Mouse (Mus musculus): Measurements from ENCODE around the gene Bnip2. TPM values are rescaled to one million over a fixed set of nuclear protein-coding genes. Genes with fewer than 3 reads are reported as not detected.
A peak's percentile ranks its signal among the peaks of the same experiment; 100 is the strongest.
"Not testable (repeated sequence)": the region's sequence is repeated elsewhere in the genome, so short reads cannot be mapped to it uniquely, and the experiment has no call there.

The Bnip2 gene
- polyA plus RNA-seq, 2 experiments: 23.8 to 46.6 TPM

GRCm38 (mm10) chr9:70015632-70016031 is 26.4 kb downstream of the Bnip2 start:
- 73% methylated on average over 2 of the region's 2 CpGs for WGBS (ENCODE audit: insufficient replicate concordance)
- Histone ChIP-seq H3K4me3 (ENCODE audit: insufficient read depth in 1 of 2, low read depth in 2 of 2, low read length in 2 of 2) (no peak overlapping the region), H3K4me2 (ENCODE audit: low read depth) (no peak overlapping the region), H3K9ac (replicated peaks) (no peak overlapping the region), H3K27ac (no peak overlapping the region), H3K27me3 (ENCODE audit: control insufficient read depth, insufficient read depth, low read length) (no peaks in the 10 kb centered on the region), H3K9me3 (ENCODE audit: control insufficient read depth, low read length) (no peaks in the 10 kb centered on the region), H3K4me1 (replicated peaks; ENCODE audit: control insufficient read depth in 2 of 2, insufficient read depth in 2 of 2, low read length in 1 of 2) (peaks cover 20 to 22% of the 10 kb centered on the region in 2 experiments), H3K36me3 (replicated peaks; ENCODE audit: control insufficient read depth, insufficient read depth, low read depth) (peaks cover 28% of the 10 kb centered on the region)
- DNase-seq (ENCODE audit: low read depth in 3 of 3, low spot score in 3 of 3) (no peak), ATAC-seq (ENCODE audit: insufficient read depth) (no peak)
- TF ChIP-seq EP300 (IDR thresholded peaks at IDR 0.05; ENCODE audit: low read depth) (no peak), CTCF (IDR thresholded peaks at IDR 0.05; ENCODE audit: low read depth) (no peak)

- Histone ChIP-seq H3K9me3 (ENCODE audit: control insufficient read depth, low read length) (no peaks in the 10 kb centered on the region), H3K27ac (no peak overlapping the region), H3K4me3 (ENCODE audit: insufficient read depth in 1 of 2, low read depth in 2 of 2, low read length in 2 of 2) (no peak overlapping the region), H3K36me3 (replicated peaks; ENCODE audit: control insufficient read depth, insufficient read depth, low read depth) (peaks cover 45% of the 10 kb centered on the region), H3K4me2 (ENCODE audit: low read depth) (no peak overlapping the region), H3K4me1 (replicated peaks; ENCODE audit: control insufficient read depth in 2 of 2, insufficient read depth in 2 of 2, low read length in 1 of 2) (peaks cover 14 to 25% of the 10 kb centered on the region in 2 experiments), H3K27me3 (ENCODE audit: control insufficient read depth, insufficient read depth, low read length) (no peaks in the 10 kb centered on the region), H3K9ac (replicated peaks) (no peak overlapping the region)
- TF ChIP-seq EP300 (IDR thresholded peaks at IDR 0.05; ENCODE audit: low read depth) (no peak), CTCF (IDR thresholded peaks at IDR 0.05; ENCODE audit: low read depth) (peak; percentile 49; the same call in 1 of the 2 replicates)
- ATAC-seq (ENCODE audit: insufficient read depth) (no peak), DNase-seq (ENCODE audit: low read depth in 3 of 3, low spot score in 3 of 3) (no peak)
Observed at GRCm38 (mm10) chr9:70018879-70019278, 29.6 kb downstream of the Bnip2 start.

GRCm38 (mm10) chr9:70021610-70022009 is 32.3 kb downstream of the Bnip2 start:
- Histone ChIP-seq H3K9ac (replicated peaks) (no peak overlapping the region), H3K4me3 (ENCODE audit: insufficient read depth in 1 of 2, low read depth in 2 of 2, low read length in 2 of 2) (no peak overlapping the region), H3K4me2 (ENCODE audit: low read depth) (no peak overlapping the region), H3K27me3 (ENCODE audit: control insufficient read depth, insufficient read depth, low read length) (no peaks in the 10 kb centered on the region), H3K27ac (no peak overlapping the region), H3K36me3 (replicated peaks; ENCODE audit: control insufficient read depth, insufficient read depth, low read depth) (peaks cover 37% of the 10 kb centered on the region), H3K4me1 (replicated peaks; ENCODE audit: control insufficient read depth in 2 of 2, insufficient read depth in 2 of 2, low read length in 1 of 2) (peaks cover 4 to 20% of the 10 kb centered on the region in 2 experiments; a peak in 3 of 4 replicates), H3K9me3 (ENCODE audit: control insufficient read depth, low read length) (no peaks in the 10 kb centered on the region)
- WGBS (ENCODE audit: insufficient replicate concordance): 14% methylated on average over 1 of the region's 1 CpGs
- ATAC-seq (ENCODE audit: insufficient read depth): peak; percentile 66; the same call in 1 of the 2 replicates
- TF ChIP-seq CTCF (IDR thresholded peaks at IDR 0.05; ENCODE audit: low read depth): no peak
- no peak for TF ChIP-seq EP300 (IDR thresholded peaks at IDR 0.05; ENCODE audit: low read depth)
- DNase-seq (ENCODE audit: low read depth in 3 of 3, low spot score in 3 of 3): no peak

GRCm38 (mm10) chr9:70022083-70022482 is 32.8 kb downstream of the Bnip2 start:
- Histone ChIP-seq H3K4me3 (ENCODE audit: insufficient read depth in 1 of 2, low read depth in 2 of 2, low read length in 2 of 2) (no peak overlapping the region), H3K27me3 (ENCODE audit: control insufficient read depth, insufficient read depth, low read length) (no peaks in the 10 kb centered on the region), H3K9me3 (ENCODE audit: control insufficient read depth, low read length) (no peaks in the 10 kb centered on the region), H3K4me1 (replicated peaks; ENCODE audit: control insufficient read depth in 2 of 2, insufficient read depth in 2 of 2, low read length in 1 of 2) (peaks cover 4 to 18% of the 10 kb centered on the region in 2 experiments; a peak in 3 of 4 replicates), H3K4me2 (ENCODE audit: low read depth) (no peak overlapping the region), H3K36me3 (replicated peaks; ENCODE audit: control insufficient read depth, insufficient read depth, low read depth) (peaks cover 33% of the 10 kb centered on the region), H3K9ac (replicated peaks) (no peak overlapping the region), H3K27ac (no peak overlapping the region)
- DNase-seq (ENCODE audit: low read depth in 3 of 3, low spot score in 3 of 3): no peak
- 65% methylated on average over 4 of the region's 4 CpGs for WGBS (ENCODE audit: insufficient replicate concordance)
- TF ChIP-seq EP300 (IDR thresholded peaks at IDR 0.05; ENCODE audit: low read depth) (no peak), CTCF (IDR thresholded peaks at IDR 0.05; ENCODE audit: low read depth) (no peak)
- 0 out of 2 replicates have a peak, but pooled peaks have one; percentile 46 for ATAC-seq (ENCODE audit: insufficient read depth)

- H3K9me3 ChIP-seq (ENCODE audit: control insufficient read depth, low read length); H3K4me3 ChIP-seq (ENCODE audit: insufficient read depth in 1 of 2, low read depth in 2 of 2, low read length in 2 of 2); DNase-seq (ENCODE audit: low read depth in 3 of 3, low spot score in 3 of 3); H3K27ac ChIP-seq; ATAC-seq (ENCODE audit: insufficient read depth); H3K27me3 ChIP-seq (ENCODE audit: control insufficient read depth, insufficient read depth, low read length); H3K4me2 ChIP-seq (ENCODE audit: low read depth); H3K9ac ChIP-seq (replicated peaks): not testable (repeated sequence)
- WGBS (ENCODE audit: insufficient replicate concordance): 79% methylated on average over 1 of the region's 1 CpGs
- H3K4me1 ChIP-seq (replicated peaks; ENCODE audit: control insufficient read depth in 2 of 2, insufficient read depth in 2 of 2, low read length in 1 of 2): peaks cover 4 to 18% of the 10 kb centered on the region in 2 experiments; a peak in 3 of 4 replicates
- H3K36me3 ChIP-seq (replicated peaks; ENCODE audit: control insufficient read depth, insufficient read depth, low read depth): peaks cover 30% of the 10 kb centered on the region
Observed at GRCm38 (mm10) chr9:70023615-70024014, 34.3 kb downstream of the Bnip2 start.
